Mouse (Mus musculus) neural tube, embryonic 11.5 days (tissue): ENCODE data around the gene Islr. TPM values are rescaled to one million over a fixed set of nuclear protein-coding genes. Genes with fewer than 3 reads are reported as not detected.

Source experiments
- ATAC-seq: fragments of 200-750 bp; cut with Nextera tagmentation; 2 replicates; pipeline ENCODE4 v1.8.0; 2017; ENCODE audit warnings: moderate number of reproducible peaks, mild to moderate bottlenecking, moderate TSS enrichment, moderate library complexity; ENCODE audit not compliant: insufficient read depth, low FRiP score, low TSS enrichment
- DNase-seq: peaks from one replicate; pipeline ENCODE4 v3.0.0-alpha.2; 2015; ENCODE audit warnings: low spot score
- H3K27ac ChIP-seq: fragments of 300-500 bp; sonication (generic); 2 replicates; pipeline ENCODE4 v1.5.1; 2014; ENCODE audit warnings: low read depth, mild to moderate bottlenecking, low read length
- H3K27me3 ChIP-seq: fragments of 300-500 bp; sonication (generic); 2 replicates; pipeline ENCODE4 v1.6.1; 2014; ENCODE audit warnings: mild to moderate bottlenecking, low read length, mixed read lengths; ENCODE audit not compliant: control insufficient read depth, insufficient read depth
- H3K36me3 ChIP-seq: fragments of 300-500 bp; sonication (generic); 2 replicates; pipeline ENCODE4 v1.6.1; 2014; ENCODE audit warnings: mild to moderate bottlenecking, low read length, moderate library complexity, mixed read lengths; ENCODE audit not compliant: control insufficient read depth, insufficient read depth
- H3K4me1 ChIP-seq: fragments of 300-500 bp; sonication (generic); 2 replicates; pipeline ENCODE4 v1.6.1; 2014; ENCODE audit warnings: low read length, mixed read lengths; ENCODE audit not compliant: control insufficient read depth, insufficient read depth
- H3K4me2 ChIP-seq: fragments of 300-500 bp; sonication (generic); 2 replicates; pipeline ENCODE4 v1.6.1; 2014; ENCODE audit warnings: low read depth, mild to moderate bottlenecking, moderate library complexity
- H3K4me3 ChIP-seq: fragments of 300-500 bp; sonication (generic); 2 replicates; pipeline ENCODE4 v1.5.1; 2014; ENCODE audit warnings: low read depth, low read length
- H3K9ac ChIP-seq: fragments of 300-500 bp; sonication (generic); 2 replicates; pipeline ENCODE4 v1.6.1; 2014; ENCODE audit warnings: mild to moderate bottlenecking, low read length
- H3K9me3 ChIP-seq: fragments of 300-500 bp; sonication (generic); 2 replicates; pipeline ENCODE4 v1.6.1; 2016; ENCODE audit warnings: low read length; ENCODE audit not compliant: control insufficient read depth
- WGBS: fragments of 180-500 bp; shearing (Covaris S2); extraction: QIAGEN DNeasy Blood & Tissue Kit; methylation state at CpG from one replicate; pipeline ENCODE4 v1.1.7; 2014; 5-methylcytosine and 5-hydroxymethylcytosine counted together
- polyA plus RNA-seq: library from polyadenylated mRNA; unstranded; fragments of >200 nt; fragmentation: Nextera tagmentation; extraction: Ambion mirVana; gene quantifications from 2 replicates; pipeline ENCODE4 v1.2.1, GENCODE M21; 2014

Islr gene
- polyA plus RNA-seq, 1 experiment from 2014 or later: 31.2 TPM

DNA sequence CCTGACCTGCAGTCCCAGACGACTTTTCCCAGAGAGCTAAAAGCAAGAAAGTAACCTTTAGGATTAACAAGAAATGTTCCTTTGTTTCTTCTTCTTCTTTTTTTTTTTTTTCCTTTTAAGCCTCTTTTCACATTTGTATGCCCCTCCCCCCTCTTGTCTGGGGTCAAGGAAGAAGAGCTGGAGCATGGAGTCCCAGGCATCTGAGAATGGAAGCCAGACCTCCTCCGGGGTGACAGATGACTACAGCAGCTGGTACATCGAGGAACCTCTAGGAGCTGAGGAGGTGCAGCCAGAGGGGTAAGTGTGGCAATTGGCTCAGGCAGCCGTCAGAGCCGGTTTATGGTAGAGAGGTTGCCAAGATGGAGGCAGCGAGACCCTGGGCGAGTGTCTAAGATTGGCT is 69.2 kb downstream of the Islr start:
- Histone ChIP-seq H3K4me3 (no peak overlapping the region), H3K36me3 (no peaks in the 10 kb centered on the region), H3K9me3 (no peaks in the 10 kb centered on the region), H3K4me1 (peaks cover 20% of the 10 kb centered on the region; the same call in 1 of the 2 replicates), H3K4me2 (peak overlapping the region; percentile 21), H3K27ac (peak overlapping the region; percentile 54; the same call in 1 of the 2 replicates), H3K27me3 (peaks cover 15% of the 10 kb centered on the region), H3K9ac (no peak overlapping the region)
- DNase-seq: no peak
- ATAC-seq: no peak
- 17% methylated on average over 7 of the region's 7 CpGs for WGBS

DNA sequence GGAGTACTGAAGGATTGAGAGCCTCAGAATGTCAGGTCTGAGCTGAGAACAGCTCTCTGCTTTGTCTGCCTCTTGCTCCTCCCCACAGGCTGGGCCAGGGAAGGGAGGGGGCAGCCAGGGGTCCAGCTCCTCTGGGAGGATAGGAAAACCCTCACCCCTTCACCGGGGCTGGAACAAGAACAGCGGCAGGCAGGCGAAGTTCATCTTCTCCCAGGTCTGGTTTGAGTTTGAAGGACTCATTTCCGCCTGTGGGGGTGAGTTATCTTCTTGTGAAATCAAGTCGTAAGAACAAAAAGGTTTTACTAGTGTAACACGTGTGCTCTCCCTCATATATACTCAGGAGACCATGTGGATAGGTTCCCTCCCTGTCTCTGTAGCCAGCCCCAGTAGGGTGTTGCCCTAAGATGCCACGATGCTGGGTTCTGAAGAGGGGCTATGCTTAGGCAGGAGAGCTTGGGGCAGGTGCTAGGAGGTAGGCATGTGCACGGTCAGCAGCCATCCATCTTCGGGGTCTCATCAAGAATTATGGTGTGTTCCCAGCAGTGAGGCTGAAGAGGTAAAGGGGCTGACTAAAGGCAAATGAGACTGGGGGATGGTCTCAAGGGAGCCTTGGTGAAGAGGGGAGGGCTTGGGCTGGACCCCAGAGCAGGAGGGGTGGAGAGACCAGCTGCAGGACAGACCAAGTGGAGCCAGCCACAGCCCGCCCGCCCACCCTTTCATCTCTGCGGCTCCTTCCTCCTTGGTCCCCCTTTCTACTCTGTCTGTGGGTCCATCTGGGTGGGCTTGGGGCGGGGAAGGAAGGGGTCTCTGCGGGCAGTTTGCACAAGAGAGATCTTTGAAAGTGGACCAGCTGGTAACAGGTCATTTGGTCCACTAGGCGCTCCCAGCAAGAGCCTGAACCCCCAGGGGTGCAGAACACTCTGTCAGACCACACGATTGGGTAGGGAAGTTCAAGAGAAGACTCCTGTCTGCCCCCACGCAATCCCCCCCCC is 69.9 kb downstream of the Islr start:
- peak overlapping the region; percentile 23; the same call in 1 of the 2 replicates for H3K4me2 ChIP-seq

DNA sequence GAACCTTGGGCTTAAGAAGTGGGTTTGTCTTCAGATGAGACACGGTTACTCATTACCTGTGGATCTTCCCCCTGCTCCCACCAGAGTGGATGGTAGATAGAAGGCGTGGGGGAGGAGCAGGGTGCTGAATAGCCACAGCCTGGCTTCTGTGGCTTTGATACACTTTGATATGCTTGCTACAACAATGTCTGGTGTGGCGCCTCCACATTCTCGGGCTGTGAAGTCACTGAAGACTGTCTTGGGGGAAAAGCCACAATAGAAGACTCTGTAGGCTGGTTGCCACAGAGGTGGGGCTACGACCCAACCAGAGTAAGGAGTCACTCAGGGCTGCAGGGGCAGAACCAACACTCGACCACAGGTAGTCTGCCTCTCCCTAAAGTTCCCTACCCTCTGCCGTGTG is 72.4 kb downstream of the Islr start:
- Histone ChIP-seq H3K4me2 (no peak overlapping the region), H3K27me3 (peaks cover 21% of the 10 kb centered on the region), H3K9me3 (no peaks in the 10 kb centered on the region), H3K4me3 (no peak overlapping the region), H3K9ac (no peak overlapping the region), H3K36me3 (no peaks in the 10 kb centered on the region), H3K4me1 (peaks cover 27% of the 10 kb centered on the region), H3K27ac (no peak overlapping the region)
- ATAC-seq (no peak), DNase-seq (no peak)
- WGBS: 67% methylated on average over 7 of the region's 7 CpGs

More for the DNA sequence above, 69.9 kb downstream of the Islr start:
- Histone ChIP-seq H3K9me3 (no peaks in the 10 kb centered on the region), H3K4me1 (peaks cover 17% of the 10 kb centered on the region), H3K27me3 (peaks cover 16% of the 10 kb centered on the region), H3K36me3 (no peaks in the 10 kb centered on the region), H3K9ac (no peak overlapping the region; the same call in 1 of the 2 replicates), H3K27ac (peak overlapping the region; percentile 54), H3K4me3 (no peak overlapping the region)
- 4% methylated on average over 17 of the region's 17 CpGs for WGBS
- ATAC-seq (peak; percentile 41), DNase-seq (peak; percentile 66)

DNA sequence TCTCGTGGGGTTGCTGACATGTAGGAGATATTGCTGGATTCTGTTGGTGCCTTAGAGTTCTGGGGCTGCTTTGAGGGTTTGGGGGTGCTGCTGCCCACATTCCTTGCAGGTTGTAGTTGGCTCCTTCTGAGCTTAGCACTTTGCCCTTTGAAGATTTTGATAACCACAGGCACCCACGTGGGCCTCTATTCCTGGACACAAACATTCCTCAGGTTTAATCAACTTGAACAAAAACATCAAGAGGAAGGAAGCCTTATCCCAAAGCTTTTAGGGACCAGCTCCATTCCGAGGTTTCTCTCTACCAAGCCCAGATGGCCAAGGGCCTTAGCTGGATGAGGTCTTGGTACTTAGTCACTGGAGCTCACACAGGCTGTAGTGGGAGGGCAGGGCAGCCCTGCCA is 73.2 kb downstream of the Islr start:
- 36% methylated on average over 3 of the region's 3 CpGs for WGBS
- DNase-seq: no peak
- no peaks in the 10 kb centered on the region for H3K9me3 ChIP-seq
- H3K27me3 ChIP-seq: peaks cover 22% of the 10 kb centered on the region
- H3K9ac ChIP-seq: no peak overlapping the region
- no peak overlapping the region for H3K4me3 ChIP-seq
- H3K27ac ChIP-seq: no peak overlapping the region
- H3K4me2 ChIP-seq: 0 out of 2 replicates have a peak overlapping the region, but pooled peaks have one; percentile 5
- ATAC-seq: no peak
- no peaks in the 10 kb centered on the region for H3K36me3 ChIP-seq
- peaks cover 27% of the 10 kb centered on the region for H3K4me1 ChIP-seq

DNA sequence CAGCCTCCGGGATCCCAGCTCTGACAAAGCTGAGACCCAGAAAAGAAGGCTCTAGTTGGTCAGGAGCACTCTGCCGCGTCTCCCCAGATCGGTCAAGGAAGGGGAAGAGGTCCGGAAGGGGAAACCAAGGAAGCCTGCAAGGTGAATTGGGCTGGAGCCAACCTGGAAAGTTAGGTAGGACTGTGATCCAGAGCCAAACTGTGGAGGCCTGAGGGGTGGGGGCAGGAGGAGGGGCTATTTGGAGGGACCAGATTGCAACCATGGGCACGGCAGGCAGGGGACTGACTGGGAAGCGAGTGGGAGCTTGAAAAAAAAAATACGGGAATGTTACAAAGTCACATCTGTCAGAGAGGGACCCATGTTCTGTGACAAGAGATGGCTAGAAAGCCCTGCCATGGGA is 74.6 kb downstream of the Islr start:
- peaks cover 19% of the 10 kb centered on the region for H3K4me1 ChIP-seq
- H3K36me3 ChIP-seq: no peaks in the 10 kb centered on the region
- DNase-seq (no peak), ATAC-seq (no peak)
- no peak overlapping the region for H3K4me3 ChIP-seq
- H3K9me3 ChIP-seq: no peaks in the 10 kb centered on the region
- H3K27me3 ChIP-seq: peaks cover 22% of the 10 kb centered on the region
- H3K27ac ChIP-seq: peak overlapping the region; percentile 68; the same call in 1 of the 2 replicates
- H3K9ac ChIP-seq: no peak overlapping the region
- H3K4me2 ChIP-seq: peak overlapping the region; percentile 21; the same call in 1 of the 2 replicates
- WGBS: 8% methylated on average over 8 of the region's 8 CpGs

DNA sequence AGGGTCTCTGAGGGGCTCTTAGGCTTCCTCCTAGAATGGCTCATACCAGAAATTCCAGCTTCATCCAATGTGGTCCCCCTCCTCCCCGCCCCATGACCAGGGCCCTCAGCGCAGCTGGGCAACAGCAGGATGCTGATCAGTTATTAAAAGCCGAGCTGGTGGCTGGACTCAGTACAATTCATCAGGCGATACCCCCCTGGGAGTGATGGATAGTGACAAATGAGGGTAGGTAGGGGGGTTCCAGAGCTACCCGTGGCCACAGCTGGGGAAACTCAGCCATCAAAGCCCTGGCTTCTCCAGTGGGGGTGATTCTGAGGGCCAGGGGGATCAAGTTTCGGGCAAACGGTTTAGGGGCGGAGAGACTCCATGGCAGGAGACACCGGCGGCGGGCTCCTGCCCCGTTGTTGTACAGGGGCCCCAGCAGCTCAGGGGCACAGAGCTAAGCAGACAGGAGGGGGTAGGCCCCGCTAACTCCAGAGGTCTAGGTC is 75.1 kb downstream of the Islr start:
- no peaks in the 10 kb centered on the region for H3K36me3 ChIP-seq
- DNase-seq: peak; percentile 78
- ATAC-seq: peak; percentile 35; the same call in 1 of the 2 replicates
- H3K4me1 ChIP-seq: peaks cover 16% of the 10 kb centered on the region
- H3K4me2 ChIP-seq: peak overlapping the region; percentile 21; the same call in 1 of the 2 replicates
- no peaks in the 10 kb centered on the region for H3K9me3 ChIP-seq
- H3K27me3 ChIP-seq: peaks cover 22% of the 10 kb centered on the region
- peak overlapping the region; percentile 24; the same call in 1 of the 2 replicates for H3K9ac ChIP-seq
- H3K4me3 ChIP-seq: peak overlapping the region; percentile 10; the same call in 1 of the 2 replicates
- H3K27ac ChIP-seq: peak overlapping the region; percentile 68
- 4% methylated on average over 13 of the region's 13 CpGs for WGBS

DNA sequence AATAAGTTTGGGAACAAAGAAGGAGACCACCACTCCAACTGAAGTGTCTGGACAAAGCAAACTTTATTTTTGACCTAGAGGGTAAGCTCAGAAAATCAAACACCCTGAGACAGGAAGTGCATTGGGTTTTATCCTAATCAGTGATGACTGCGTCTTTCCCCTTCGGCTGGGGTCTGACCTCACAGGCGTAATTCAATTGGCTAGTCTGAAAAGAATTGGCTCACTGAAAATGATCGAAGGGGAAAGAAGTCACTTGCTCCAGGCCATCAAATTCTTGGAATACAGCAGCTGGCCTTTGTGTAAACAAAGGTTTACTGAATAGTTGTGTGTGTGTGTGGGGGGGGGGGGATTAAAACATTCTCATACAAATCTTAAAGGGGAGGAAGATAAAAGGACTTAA is 78.3 kb downstream of the Islr start:
- DNase-seq (no peak), ATAC-seq (no peak)
- H3K27me3 ChIP-seq: peaks cover 13% of the 10 kb centered on the region
- H3K36me3 ChIP-seq: no peaks in the 10 kb centered on the region
- peaks cover 10% of the 10 kb centered on the region for H3K4me1 ChIP-seq
- WGBS: 28% methylated on average over 4 of the region's 4 CpGs
- no peak overlapping the region for H3K9ac ChIP-seq
- no peaks in the 10 kb centered on the region for H3K9me3 ChIP-seq
- no peak overlapping the region for H3K27ac ChIP-seq
- H3K4me2 ChIP-seq: no peak overlapping the region
- no peak overlapping the region for H3K4me3 ChIP-seq

DNA sequence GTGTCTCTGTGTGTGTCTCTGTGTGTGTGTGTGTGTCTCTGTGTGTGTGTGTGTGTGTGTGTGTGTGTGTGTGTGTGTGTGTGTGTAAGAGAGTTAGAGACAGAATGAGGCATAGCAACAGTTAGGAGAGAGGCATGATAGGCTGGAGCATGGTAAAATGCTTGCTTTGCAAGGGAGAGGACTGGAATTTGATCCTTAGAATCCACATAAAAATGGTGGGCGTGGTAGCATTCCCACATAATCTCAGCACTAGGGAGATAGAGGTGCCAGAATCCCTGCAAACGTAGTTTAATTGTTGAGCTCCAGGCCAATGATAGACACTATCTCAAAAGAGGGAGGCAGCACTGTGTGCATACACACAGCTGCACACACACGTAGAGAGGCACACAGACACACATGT is 79.0 kb downstream of the Islr start:
- no peak overlapping the region for H3K4me2 ChIP-seq
- no peak overlapping the region for H3K4me3 ChIP-seq
- DNase-seq (no peak), ATAC-seq (no peak)
- no peaks in the 10 kb centered on the region for H3K36me3 ChIP-seq
- H3K4me1 ChIP-seq: peaks cover 10% of the 10 kb centered on the region
- H3K9ac ChIP-seq: no peak overlapping the region
- WGBS: 58% methylated on average over 3 of the region's 3 CpGs
- no peak overlapping the region for H3K27ac ChIP-seq
- H3K27me3 ChIP-seq: peaks cover 8% of the 10 kb centered on the region
- H3K9me3 ChIP-seq: no peaks in the 10 kb centered on the region
